Mouse (Mus musculus): ENCODE results near the gene Bank1. TPM values are rescaled to one million over a fixed set of nuclear protein-coding genes. Genes with fewer than 3 reads are reported as not detected.

The Bank1 gene
- polyA plus RNA-seq, 1 experiment = not detected

GRCm38 (mm10) chr3:136085077-136085476, 240.8 kb downstream of the Bank1 start:
- peaks cover 4% of the 10 kb centered on the region; the same call in 1 of the 2 replicates for H3K4me1 ChIP-seq (ENCODE audit: control insufficient read depth, insufficient read depth, low read length)
- no peak overlapping the region for H3K4me3 ChIP-seq (ENCODE audit: insufficient read depth, low read length)
- no peak for TF ChIP-seq CTCF (IDR thresholded peaks at IDR 0.05; ENCODE audit: borderline replicate concordance, insufficient read depth, low read length)
- no peak for TF ChIP-seq POLR2A (IDR thresholded peaks at IDR 0.05; ENCODE audit: low read depth, low read length)
- H3K27ac ChIP-seq (ENCODE audit: insufficient read depth, low read length) = no peak overlapping the region

- Histone ChIP-seq H3K27ac (ENCODE audit: insufficient read depth, low read length) (no peak overlapping the region), H3K4me3 (ENCODE audit: insufficient read depth, low read length) (no peak overlapping the region), H3K4me1 (ENCODE audit: control insufficient read depth, insufficient read depth, low read length) (peaks cover 4% of the 10 kb centered on the region; the same call in 1 of the 2 replicates)
- TF ChIP-seq POLR2A (IDR thresholded peaks at IDR 0.05; ENCODE audit: low read depth, low read length) (no peak), CTCF (IDR thresholded peaks at IDR 0.05; ENCODE audit: borderline replicate concordance, insufficient read depth, low read length) (no peak)
Measured at GRCm38 (mm10) chr3:136084066-136084465, 241.8 kb downstream of the Bank1 start.

GRCm38 (mm10) chr3:136081264-136081663, 244.6 kb downstream of the Bank1 start:
- H3K4me3 ChIP-seq (ENCODE audit: insufficient read depth, low read length) = no peak overlapping the region
- H3K4me1 ChIP-seq (ENCODE audit: control insufficient read depth, insufficient read depth, low read length) = no peaks in the 10 kb centered on the region
- H3K27ac ChIP-seq (ENCODE audit: insufficient read depth, low read length) = no peak overlapping the region
- TF ChIP-seq POLR2A (IDR thresholded peaks at IDR 0.05; ENCODE audit: low read depth, low read length) = no peak
- no peak for TF ChIP-seq CTCF (IDR thresholded peaks at IDR 0.05; ENCODE audit: borderline replicate concordance, insufficient read depth, low read length)

DNA sequence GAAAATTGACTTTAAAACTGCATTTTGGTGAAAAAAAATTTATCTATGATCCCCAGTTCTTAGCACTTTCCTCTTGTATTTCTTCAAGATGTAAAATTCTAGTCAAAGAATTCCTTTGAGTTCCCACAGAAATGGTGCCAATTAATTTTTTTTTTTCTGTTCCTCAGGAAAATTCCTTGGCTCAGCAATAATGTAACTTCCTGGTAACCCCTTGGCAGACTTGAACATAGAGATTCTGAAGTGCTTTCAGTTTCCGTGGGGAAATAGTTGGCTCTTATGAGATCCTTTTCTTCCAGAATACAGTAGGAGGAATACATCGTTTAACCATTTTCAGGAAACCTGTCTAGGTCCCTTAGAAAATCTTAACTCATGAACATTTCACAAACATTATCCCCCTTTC, 247.3 kb downstream of the Bank1 start:
- TF ChIP-seq POLR2A (IDR thresholded peaks at IDR 0.05; ENCODE audit: low read depth, low read length) (no peak), CTCF (IDR thresholded peaks at IDR 0.05; ENCODE audit: borderline replicate concordance, insufficient read depth, low read length) (no peak)
- H3K4me1 ChIP-seq (ENCODE audit: control insufficient read depth, insufficient read depth, low read length) = no peaks in the 10 kb centered on the region
- peak overlapping the region; percentile 65; the same call in 1 of the 2 replicates for H3K27ac ChIP-seq (ENCODE audit: insufficient read depth, low read length)
- H3K4me3 ChIP-seq (ENCODE audit: insufficient read depth, low read length) = no peak overlapping the region

DNA sequence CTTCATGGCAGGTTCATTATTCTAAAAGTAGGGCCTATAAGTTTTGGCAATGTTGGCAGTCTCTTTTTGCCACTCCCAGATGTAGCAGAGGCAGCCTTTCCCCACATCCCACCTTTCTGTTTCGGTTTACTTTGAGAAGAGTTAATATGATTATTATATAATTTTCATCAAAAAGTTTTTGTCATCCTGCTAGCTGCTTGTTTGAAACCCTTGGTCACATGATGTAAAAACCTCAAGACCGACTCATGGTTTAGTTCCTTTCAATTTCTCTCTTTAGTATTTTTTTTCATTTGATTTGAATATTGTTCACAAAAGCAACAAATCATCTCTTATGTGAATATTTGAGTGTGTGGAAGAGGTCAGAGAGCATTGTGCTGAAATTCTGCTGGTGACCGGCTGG, 255.5 kb downstream of the Bank1 start:
- TF ChIP-seq POLR2A (IDR thresholded peaks at IDR 0.05; ENCODE audit: low read depth, low read length) (no peak), CTCF (IDR thresholded peaks at IDR 0.05; ENCODE audit: borderline replicate concordance, insufficient read depth, low read length) (no peak)
- Histone ChIP-seq H3K27ac (ENCODE audit: insufficient read depth, low read length) (no peak overlapping the region), H3K4me1 (ENCODE audit: control insufficient read depth, insufficient read depth, low read length) (no peaks in the 10 kb centered on the region), H3K4me3 (ENCODE audit: insufficient read depth, low read length) (no peak overlapping the region)

DNA sequence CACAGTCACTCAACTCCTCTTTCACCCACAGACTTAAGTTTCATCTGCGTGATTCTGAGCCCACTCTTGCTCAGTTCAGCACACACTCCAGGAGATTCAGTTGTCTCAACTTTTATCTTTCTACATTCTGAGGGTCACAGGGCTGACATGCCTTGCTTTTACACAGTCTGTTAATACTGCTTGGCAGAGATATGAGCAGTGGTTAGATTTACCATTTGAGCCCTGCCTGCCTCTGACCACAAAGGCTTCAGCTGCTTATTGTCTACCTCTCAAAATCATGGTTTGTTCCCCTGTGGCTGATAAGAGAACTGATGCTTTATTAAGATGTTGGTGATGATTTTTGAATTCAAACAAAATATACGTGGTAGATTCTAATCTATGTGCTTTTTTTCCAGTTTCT, 264.0 kb downstream of the Bank1 start:
- Histone ChIP-seq H3K4me1 (ENCODE audit: control insufficient read depth, insufficient read depth, low read length) (no peaks in the 10 kb centered on the region), H3K27ac (ENCODE audit: insufficient read depth, low read length) (no peak overlapping the region), H3K4me3 (ENCODE audit: insufficient read depth, low read length) (no peak overlapping the region)
- no peak for TF ChIP-seq POLR2A (IDR thresholded peaks at IDR 0.05; ENCODE audit: low read depth, low read length)
- no peak for TF ChIP-seq CTCF (IDR thresholded peaks at IDR 0.05; ENCODE audit: borderline replicate concordance, insufficient read depth, low read length)

GRCm38 (mm10) chr3:136050635-136051034, 275.2 kb downstream of the Bank1 start:
- TF ChIP-seq POLR2A (IDR thresholded peaks at IDR 0.05; ENCODE audit: low read depth, low read length) = no peak
- no peak for TF ChIP-seq CTCF (IDR thresholded peaks at IDR 0.05; ENCODE audit: borderline replicate concordance, insufficient read depth, low read length)
- Histone ChIP-seq H3K4me1 (ENCODE audit: control insufficient read depth, insufficient read depth, low read length) (no peaks in the 10 kb centered on the region), H3K27ac (ENCODE audit: insufficient read depth, low read length) (no peak overlapping the region), H3K4me3 (ENCODE audit: insufficient read depth, low read length) (no peak overlapping the region)

- no peaks in the 10 kb centered on the region for H3K4me1 ChIP-seq (ENCODE audit: control insufficient read depth, insufficient read depth, low read length)
- H3K4me3 ChIP-seq (ENCODE audit: insufficient read depth, low read length) = no peak overlapping the region
- no peak for TF ChIP-seq POLR2A (IDR thresholded peaks at IDR 0.05; ENCODE audit: low read depth, low read length)
- TF ChIP-seq CTCF (IDR thresholded peaks at IDR 0.05; ENCODE audit: borderline replicate concordance, insufficient read depth, low read length) = no peak
- H3K27ac ChIP-seq (ENCODE audit: insufficient read depth, low read length) = no peak overlapping the region
Measured at GRCm38 (mm10) chr3:136050215-136050614, 275.7 kb downstream of the Bank1 start.

GRCm38 (mm10) chr3:136048026-136048425, 277.8 kb downstream of the Bank1 start:
- Histone ChIP-seq H3K4me1 (ENCODE audit: control insufficient read depth, insufficient read depth, low read length) (no peaks in the 10 kb centered on the region), H3K27ac (ENCODE audit: insufficient read depth, low read length) (no peak overlapping the region), H3K4me3 (ENCODE audit: insufficient read depth, low read length) (no peak overlapping the region)
- TF ChIP-seq CTCF (IDR thresholded peaks at IDR 0.05; ENCODE audit: borderline replicate concordance, insufficient read depth, low read length) = no peak
- no peak for TF ChIP-seq POLR2A (IDR thresholded peaks at IDR 0.05; ENCODE audit: low read depth, low read length)

- Histone ChIP-seq H3K4me1 (ENCODE audit: control insufficient read depth, insufficient read depth, low read length) (no peaks in the 10 kb centered on the region), H3K27ac (ENCODE audit: insufficient read depth, low read length) (no peak overlapping the region), H3K4me3 (ENCODE audit: insufficient read depth, low read length) (no peak overlapping the region)
- TF ChIP-seq CTCF (IDR thresholded peaks at IDR 0.05; ENCODE audit: borderline replicate concordance, insufficient read depth, low read length) (no peak), POLR2A (IDR thresholded peaks at IDR 0.05; ENCODE audit: low read depth, low read length) (no peak)
Measured at GRCm38 (mm10) chr3:136045381-136045780, 280.5 kb downstream of the Bank1 start.

DNA sequence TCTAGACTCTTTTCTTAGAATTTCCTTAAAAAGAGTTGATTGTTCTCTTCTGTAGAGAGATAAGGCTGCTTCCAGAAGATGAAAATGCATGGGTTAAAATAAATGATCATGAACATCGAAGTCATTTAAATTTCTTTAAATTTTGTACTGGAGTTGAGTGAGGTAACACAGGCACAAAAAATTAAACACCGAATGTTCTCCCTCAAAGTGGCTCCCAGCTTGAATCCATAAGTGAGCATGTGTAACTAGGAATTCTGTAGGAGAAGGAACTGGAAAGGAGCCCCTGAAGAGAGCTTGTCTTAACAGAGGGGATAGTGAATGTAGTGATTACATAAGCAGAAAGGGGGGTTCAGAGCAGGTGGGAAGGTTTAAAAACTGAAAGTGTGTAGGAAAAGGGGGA, 285.8 kb downstream of the Bank1 start:
- TF ChIP-seq CTCF (IDR thresholded peaks at IDR 0.05; ENCODE audit: borderline replicate concordance, insufficient read depth, low read length) (no peak), POLR2A (IDR thresholded peaks at IDR 0.05; ENCODE audit: low read depth, low read length) (no peak)
- H3K27ac ChIP-seq (ENCODE audit: insufficient read depth, low read length) = no peak overlapping the region
- no peak overlapping the region for H3K4me3 ChIP-seq (ENCODE audit: insufficient read depth, low read length)
- no peaks in the 10 kb centered on the region for H3K4me1 ChIP-seq (ENCODE audit: control insufficient read depth, insufficient read depth, low read length)
